Mouse (Mus musculus): ENCODE measurements around the gene Eif2b2. TPM values are rescaled to one million over a fixed set of nuclear protein-coding genes. Genes with fewer than 3 reads are reported as not detected.

Gene Eif2b2
- polyA plus RNA-seq, 1 experiment from 2014 or later, result 76.0 TPM

DNA sequence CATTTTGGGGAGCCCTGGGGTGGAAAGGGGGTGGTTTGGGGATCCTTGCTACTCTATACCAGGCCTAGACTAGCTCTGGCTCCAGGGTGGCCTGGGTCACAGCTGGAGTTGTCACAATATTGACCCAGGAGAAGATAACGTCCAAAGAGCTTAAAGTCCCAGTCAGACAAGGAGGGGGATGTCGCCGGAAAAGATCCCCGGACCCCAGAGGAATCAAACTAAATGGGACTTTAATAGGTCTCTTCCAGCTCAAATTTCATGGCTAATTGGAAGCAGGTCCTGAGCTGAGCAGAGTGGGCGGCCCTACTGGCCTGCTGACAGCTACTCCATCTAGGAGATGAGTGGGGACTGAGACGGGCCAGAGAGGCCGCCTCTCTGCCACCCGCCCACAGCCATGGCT is 21.3 kb upstream of the Eif2b2 start:
- ATAC-seq (replicated peaks; ENCODE audit: low FRiP score, low read depth), result no peak
- WGBS, result 23% methylated on average over 8 of the region's 8 CpGs
- Histone ChIP-seq H3K27ac (no peak overlapping the region), H3K9me3 (replicated peaks; ENCODE audit: low read length) (no peaks in the 10 kb centered on the region), H3K4me1 (replicated peaks; ENCODE audit: insufficient read depth, low read length) (peaks cover 20% of the 10 kb centered on the region), H3K27me3 (ENCODE audit: insufficient read depth, low read length) (0 out of 2 replicates have a peak, but pooled peaks cover 3% of the 10 kb centered on the region), H3K36me3 (ENCODE audit: insufficient read depth, low read length) (no peaks in the 10 kb centered on the region), H3K4me3 (replicated peaks; ENCODE audit: low read depth, low read length) (no peak overlapping the region), H3K4me2 (ENCODE audit: low read length) (no peak overlapping the region), H3K9ac (ENCODE audit: low read depth, low read length) (no peak overlapping the region)
- DNase-seq (ENCODE audit: low spot score), result no peak
- no peak for TF ChIP-seq CTCF (IDR thresholded peaks at IDR 0.05; ENCODE audit: low read depth)

DNA sequence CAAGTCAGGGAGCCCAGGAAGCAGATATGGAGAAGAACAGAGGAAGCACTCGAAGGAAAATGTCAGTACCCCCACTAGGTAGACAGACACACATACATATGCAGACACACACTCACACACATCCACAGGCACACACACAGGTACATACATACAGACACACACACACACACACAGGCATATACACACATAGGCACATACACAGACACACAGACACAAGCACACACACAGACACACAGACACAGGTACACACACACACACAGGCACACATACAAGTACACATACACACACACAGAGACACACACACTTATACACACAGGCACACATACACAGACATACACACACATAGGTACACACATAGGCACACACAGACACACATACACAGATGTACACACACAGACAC is 19.3 kb upstream of the Eif2b2 start:
- DNase-seq (ENCODE audit: low spot score), result no peak
- no peak for TF ChIP-seq CTCF (IDR thresholded peaks at IDR 0.05; ENCODE audit: low read depth)
- H3K27me3 ChIP-seq (ENCODE audit: insufficient read depth, low read length), result 0 out of 2 replicates have a peak, but pooled peaks cover 3% of the 10 kb centered on the region
- H3K36me3 ChIP-seq (ENCODE audit: insufficient read depth, low read length), result no peaks in the 10 kb centered on the region
- H3K9ac ChIP-seq (ENCODE audit: low read depth, low read length), result no peak overlapping the region
- H3K4me3 ChIP-seq (replicated peaks; ENCODE audit: low read depth, low read length), result no peak overlapping the region
- ATAC-seq (replicated peaks; ENCODE audit: low FRiP score, low read depth), result 0 out of 2 replicates have a peak, but pooled peaks have one; percentile 9
- no peak overlapping the region for H3K4me2 ChIP-seq (ENCODE audit: low read length)
- H3K9me3 ChIP-seq (replicated peaks; ENCODE audit: low read length), result no peaks in the 10 kb centered on the region
- H3K4me1 ChIP-seq (replicated peaks; ENCODE audit: insufficient read depth, low read length), result peaks cover 11% of the 10 kb centered on the region
- WGBS, result 67% methylated on average over 1 of the region's 1 CpGs
- H3K27ac ChIP-seq, result no peak overlapping the region

DNA sequence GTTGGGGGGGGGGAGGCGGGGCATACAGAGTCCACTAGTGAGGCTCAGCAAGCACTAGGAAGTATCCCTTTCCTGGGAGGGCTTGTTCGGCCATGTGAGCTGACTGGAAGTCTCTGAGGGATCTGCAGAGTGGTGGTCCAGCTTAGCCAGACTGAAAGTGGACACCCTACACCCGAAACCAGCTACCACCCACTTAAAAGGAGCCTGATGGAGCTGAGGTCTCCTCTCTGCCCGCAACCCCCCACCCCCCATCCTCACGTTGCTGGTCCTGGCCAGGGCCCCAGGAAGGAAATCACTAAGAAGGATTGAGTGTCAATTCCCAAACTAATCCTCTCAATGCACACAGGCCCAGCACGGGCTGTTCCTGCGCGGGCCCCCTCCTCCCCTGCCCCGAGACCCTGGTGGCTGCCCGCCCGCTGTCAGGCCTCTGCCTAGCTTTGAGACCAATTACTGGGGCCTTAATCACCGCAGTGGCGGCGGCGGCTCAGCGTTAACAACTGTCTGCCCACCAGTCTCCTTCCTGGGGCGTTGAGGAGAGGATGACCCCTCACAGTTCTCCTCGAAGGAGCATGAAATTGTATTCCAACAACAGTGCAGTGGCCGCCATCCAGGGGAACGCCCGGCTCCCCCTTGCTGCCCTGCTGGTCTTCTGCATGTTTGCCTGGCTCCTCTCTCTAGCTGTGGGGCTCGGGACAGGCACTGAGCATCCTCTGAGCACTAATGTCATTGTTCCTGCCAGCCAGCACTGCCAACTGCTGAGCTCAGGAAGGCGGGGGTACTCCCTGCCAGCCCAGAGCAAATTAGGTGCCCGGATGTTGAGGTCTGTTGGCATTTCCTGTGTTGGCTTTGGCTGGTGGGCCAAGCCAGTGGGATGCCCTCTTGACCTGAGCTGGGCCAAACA is 18.1 kb upstream of the Eif2b2 start:
- H3K36me3 ChIP-seq (ENCODE audit: insufficient read depth, low read length), result no peaks in the 10 kb centered on the region
- no peak overlapping the region for H3K4me2 ChIP-seq (ENCODE audit: low read length)
- H3K4me3 ChIP-seq (replicated peaks; ENCODE audit: low read depth, low read length), result no peak overlapping the region
- H3K9ac ChIP-seq (ENCODE audit: low read depth, low read length), result no peak overlapping the region
- DNase-seq (ENCODE audit: low spot score) (no peak), ATAC-seq (replicated peaks; ENCODE audit: low FRiP score, low read depth) (0 out of 2 replicates have a peak, but pooled peaks have one; percentile 1)
- 0 out of 2 replicates have a peak, but pooled peaks have one; percentile 4 for TF ChIP-seq CTCF (IDR thresholded peaks at IDR 0.05; ENCODE audit: low read depth)
- H3K9me3 ChIP-seq (replicated peaks; ENCODE audit: low read length), result no peaks in the 10 kb centered on the region
- 20% methylated on average over 24 of the region's 24 CpGs for WGBS
- 0 out of 2 replicates have a peak, but pooled peaks cover 9% of the 10 kb centered on the region for H3K4me1 ChIP-seq (replicated peaks; ENCODE audit: insufficient read depth, low read length)
- H3K27me3 ChIP-seq (ENCODE audit: insufficient read depth, low read length), result 0 out of 2 replicates have a peak, but pooled peaks cover 3% of the 10 kb centered on the region
- no peak overlapping the region for H3K27ac ChIP-seq

DNA sequence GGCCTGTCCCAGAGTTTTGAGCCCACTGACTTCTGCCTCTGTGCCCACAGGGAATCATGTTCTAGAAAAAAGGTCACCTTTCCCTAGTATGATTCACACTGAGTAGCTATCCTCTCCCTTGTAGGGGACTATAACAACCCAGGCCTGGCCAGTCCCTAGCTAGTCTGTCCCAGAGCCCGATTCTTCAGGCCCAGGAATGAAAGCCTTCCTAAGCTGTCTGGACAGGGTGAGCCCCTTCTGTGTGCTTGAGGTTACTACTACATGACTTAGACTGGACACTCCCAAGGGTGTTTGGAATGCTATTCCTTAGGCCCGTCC is 17.5 kb upstream of the Eif2b2 start:
- 67% methylated on average over 2 of the region's 2 CpGs for WGBS
- Histone ChIP-seq H3K4me2 (ENCODE audit: low read length) (no peak overlapping the region), H3K27ac (no peak overlapping the region), H3K9me3 (replicated peaks; ENCODE audit: low read length) (no peaks in the 10 kb centered on the region), H3K4me1 (replicated peaks; ENCODE audit: insufficient read depth, low read length) (0 out of 2 replicates have a peak, but pooled peaks cover 9% of the 10 kb centered on the region), H3K27me3 (ENCODE audit: insufficient read depth, low read length) (0 out of 2 replicates have a peak, but pooled peaks cover 3% of the 10 kb centered on the region), H3K4me3 (replicated peaks; ENCODE audit: low read depth, low read length) (no peak overlapping the region), H3K36me3 (ENCODE audit: insufficient read depth, low read length) (no peaks in the 10 kb centered on the region), H3K9ac (ENCODE audit: low read depth, low read length) (no peak overlapping the region)
- DNase-seq (ENCODE audit: low spot score) (no peak), ATAC-seq (replicated peaks; ENCODE audit: low FRiP score, low read depth) (no peak)
- no peak for TF ChIP-seq CTCF (IDR thresholded peaks at IDR 0.05; ENCODE audit: low read depth)

DNA sequence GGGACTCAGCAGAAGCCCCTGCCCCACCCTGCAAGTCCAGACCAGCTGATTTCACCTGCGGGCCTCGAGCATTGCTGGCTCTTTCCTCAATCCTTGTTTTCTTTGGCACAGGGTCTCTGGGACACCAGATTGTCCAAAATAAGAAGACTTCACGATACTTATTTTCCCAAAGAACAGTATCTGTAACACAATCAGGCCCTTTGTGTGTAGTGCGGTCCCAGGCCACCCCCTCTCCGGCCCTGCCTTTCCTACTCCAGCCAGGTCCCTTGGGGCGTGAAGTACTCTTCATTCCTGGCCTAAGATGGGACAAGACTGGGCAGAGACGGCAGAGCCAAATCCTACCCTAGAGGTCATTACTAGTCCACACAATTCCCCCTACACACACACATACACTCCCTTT is 17.1 kb upstream of the Eif2b2 start:
- H3K9ac ChIP-seq (ENCODE audit: low read depth, low read length), result no peak overlapping the region
- H3K36me3 ChIP-seq (ENCODE audit: insufficient read depth, low read length), result no peaks in the 10 kb centered on the region
- DNase-seq (ENCODE audit: low spot score) (no peak), ATAC-seq (replicated peaks; ENCODE audit: low FRiP score, low read depth) (no peak)
- H3K4me1 ChIP-seq (replicated peaks; ENCODE audit: insufficient read depth, low read length), result 0 out of 2 replicates have a peak, but pooled peaks cover 9% of the 10 kb centered on the region
- H3K27ac ChIP-seq, result no peak overlapping the region
- H3K4me3 ChIP-seq (replicated peaks; ENCODE audit: low read depth, low read length), result no peak overlapping the region
- 0 out of 2 replicates have a peak, but pooled peaks cover 3% of the 10 kb centered on the region for H3K27me3 ChIP-seq (ENCODE audit: insufficient read depth, low read length)
- TF ChIP-seq CTCF (IDR thresholded peaks at IDR 0.05; ENCODE audit: low read depth), result no peak
- WGBS, result 69% methylated on average over 7 of the region's 7 CpGs
- no peaks in the 10 kb centered on the region for H3K9me3 ChIP-seq (replicated peaks; ENCODE audit: low read length)
- H3K4me2 ChIP-seq (ENCODE audit: low read length), result no peak overlapping the region

DNA sequence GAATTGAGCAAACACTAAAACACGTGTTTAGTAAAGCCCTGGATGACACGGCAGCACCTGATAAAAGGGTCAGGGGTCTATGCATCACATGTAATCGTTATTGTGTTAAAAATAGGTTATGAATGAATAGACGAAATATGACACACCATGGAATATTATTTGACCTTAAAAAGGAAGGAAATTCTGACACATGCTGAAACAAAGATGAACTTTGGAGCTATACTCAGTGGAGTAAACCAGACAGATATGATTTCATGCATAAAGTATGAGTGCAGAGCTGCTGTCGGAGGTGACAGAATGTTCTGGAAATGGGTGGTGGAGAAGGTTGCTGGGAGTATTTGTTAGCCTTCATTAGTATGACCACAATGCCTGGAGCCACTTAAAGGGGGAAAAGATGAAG is 15.6 kb upstream of the Eif2b2 start:
- Histone ChIP-seq H3K9me3 (replicated peaks; ENCODE audit: low read length) (no peaks in the 10 kb centered on the region), H3K27me3 (ENCODE audit: insufficient read depth, low read length) (0 out of 2 replicates have a peak, but pooled peaks cover 3% of the 10 kb centered on the region), H3K36me3 (ENCODE audit: insufficient read depth, low read length) (no peaks in the 10 kb centered on the region), H3K4me2 (ENCODE audit: low read length) (no peak overlapping the region), H3K4me3 (replicated peaks; ENCODE audit: low read depth, low read length) (no peak overlapping the region), H3K27ac (no peak overlapping the region), H3K4me1 (replicated peaks; ENCODE audit: insufficient read depth, low read length) (0 out of 2 replicates have a peak, but pooled peaks cover 9% of the 10 kb centered on the region), H3K9ac (ENCODE audit: low read depth, low read length) (no peak overlapping the region)
- WGBS, result 74% methylated on average over 5 of the region's 5 CpGs
- TF ChIP-seq CTCF (IDR thresholded peaks at IDR 0.05; ENCODE audit: low read depth), result no peak
- ATAC-seq (replicated peaks; ENCODE audit: low FRiP score, low read depth), result no peak
- DNase-seq (ENCODE audit: low spot score), result no peak

Data from kidney, postnatal 0 days (tissue).